Mouse (Mus musculus) stomach, embryonic 15.5 days (tissue): ENCODE data around the gene Eprs. TPM values are rescaled to one million over a fixed set of nuclear protein-coding genes. Genes with fewer than 3 reads are reported as not detected.
A peak's percentile ranks its signal among the peaks of the same experiment; 100 is the strongest.

Source experiments
- ATAC-seq: fragments of 200-750 bp; cut with Nextera tagmentation; 2 replicates; pipeline ENCODE4 v1.8.0; 2017; ENCODE audit warnings: low read depth, moderate number of reproducible peaks, moderate TSS enrichment; ENCODE audit not compliant: insufficient read depth, low FRiP score
- H3K27ac ChIP-seq: fragments of 300-500 bp; sonication (generic); 2 replicates; pipeline ENCODE4 v1.5.1; 2015; ENCODE audit warnings: mild to moderate bottlenecking, inconsistent platforms
- H3K27me3 ChIP-seq: fragments of 300-500 bp; sonication (generic); replicated peaks from 2 replicates; pipeline ENCODE4 v1.6.1; 2015; ENCODE audit warnings: inconsistent platforms
- H3K36me3 ChIP-seq: fragments of 300-500 bp; sonication (generic); 2 replicates; pipeline ENCODE4 v1.6.1; 2015; ENCODE audit warnings: inconsistent platforms
- H3K4me1 ChIP-seq: fragments of 300-500 bp; sonication (generic); 2 replicates; pipeline ENCODE4 v1.6.1; 2015; ENCODE audit warnings: inconsistent platforms
- H3K4me2 ChIP-seq: fragments of 300-500 bp; sonication (generic); 2 replicates; pipeline ENCODE4 v1.6.1; 2015; ENCODE audit warnings: mild to moderate bottlenecking, inconsistent platforms
- H3K4me3 ChIP-seq: fragments of 300-500 bp; sonication (generic); replicated peaks from 2 replicates; pipeline ENCODE4 v1.5.1; 2015; ENCODE audit warnings: inconsistent platforms
- H3K9ac ChIP-seq: fragments of 300-500 bp; sonication (generic); 2 replicates; pipeline ENCODE4 v1.6.1; 2015; ENCODE audit warnings: inconsistent platforms
- H3K9me3 ChIP-seq: fragments of 300-500 bp; sonication (generic); 2 replicates; pipeline ENCODE4 v1.6.1; 2016; ENCODE audit warnings: inconsistent platforms
- WGBS: fragments of 180-500 bp; shearing (Covaris S2); methylation state at CpG from one replicate; pipeline ENCODE4 v1.1.7; 2015; 5-methylcytosine and 5-hydroxymethylcytosine counted together
- polyA plus RNA-seq: library from polyadenylated mRNA; unstranded; fragments of >200 nt; fragmentation: Nextera tagmentation; extraction: Ambion mirVana; gene quantifications from 2 replicates; pipeline ENCODE4 v1.2.1, GENCODE M21; 2015

Gene Eprs
- polyA plus RNA-seq, 1 experiment from 2014 or later: 156 TPM

GRCm38 (mm10) chr1:185363526-185364182, 810 bp downstream of the Eprs start:
- Histone ChIP-seq H3K27me3 (no peaks in the 10 kb centered on the region), H3K9ac (peak overlapping the region; percentile 96), H3K4me3 (peak overlapping the region; percentile 98), H3K36me3 (0 out of 2 replicates have a peak, but pooled peaks cover 5% of the 10 kb centered on the region), H3K4me1 (peaks cover 6% of the 10 kb centered on the region), H3K9me3 (no peaks in the 10 kb centered on the region), H3K4me2 (peak overlapping the region; percentile 75), H3K27ac (peak overlapping the region; percentile 96)
- whole genome bisulfite sequencing: 3% methylated on average over 22 of the region's 22 CpGs
- peak; percentile 54; the same call in 1 of the 2 replicates for ATAC-seq

- Histone ChIP-seq H3K27ac (no peak overlapping the region), H3K4me1 (peaks cover 6% of the 10 kb centered on the region), H3K27me3 (no peaks in the 10 kb centered on the region), H3K9ac (peak overlapping the region; percentile 96; the same call in 1 of the 2 replicates), H3K4me3 (peak overlapping the region; percentile 98), H3K4me2 (peak overlapping the region; percentile 75), H3K36me3 (0 out of 2 replicates have a peak, but pooled peaks cover 5% of the 10 kb centered on the region), H3K9me3 (no peaks in the 10 kb centered on the region)
- ATAC-seq: no peak
- 39% methylated on average over 6 of the region's 6 CpGs for WGBS
Observed at GRCm38 (mm10) chr1:185364183-185364540, 1.3 kb downstream of the Eprs start.

GRCm38 (mm10) chr1:185367383-185367782, 4.5 kb downstream of the Eprs start:
- no peak overlapping the region for H3K4me2 ChIP-seq
- H3K27me3 ChIP-seq: no peaks in the 10 kb centered on the region
- H3K27ac ChIP-seq: no peak overlapping the region
- peaks cover 6% of the 10 kb centered on the region for H3K4me1 ChIP-seq
- no peaks in the 10 kb centered on the region for H3K9me3 ChIP-seq
- H3K36me3 ChIP-seq: peaks cover 19% of the 10 kb centered on the region
- H3K9ac ChIP-seq: no peak overlapping the region
- no peak for ATAC-seq
- H3K4me3 ChIP-seq: no peak overlapping the region
- 79% methylated on average over 6 of the region's 6 CpGs for WGBS

- peaks cover 29% of the 10 kb centered on the region for H3K36me3 ChIP-seq
- 85% methylated on average over 6 of the region's 6 CpGs for WGBS
Observed at GRCm38 (mm10) chr1:185369979-185370378, 7.1 kb downstream of the Eprs start.

GRCm38 (mm10) chr1:185376390-185376789, 13.5 kb downstream of the Eprs start:
- H3K36me3 ChIP-seq: peaks cover 41% of the 10 kb centered on the region

More at GRCm38 (mm10) chr1:185369979-185370378, 7.1 kb downstream of the Eprs start:
- ATAC-seq: no peak; the same call in 1 of the 2 replicates
- Histone ChIP-seq H3K4me3 (no peak overlapping the region), H3K4me1 (no peaks in the 10 kb centered on the region), H3K27ac (no peak overlapping the region), H3K4me2 (no peak overlapping the region), H3K27me3 (no peaks in the 10 kb centered on the region), H3K9me3 (no peaks in the 10 kb centered on the region), H3K9ac (no peak overlapping the region)

GRCm38 (mm10) chr1:185377429-185377828, 14.6 kb downstream of the Eprs start:
- H3K9me3 ChIP-seq: no peaks in the 10 kb centered on the region
- WGBS: 86% methylated on average over 2 of the region's 2 CpGs
- no peak for ATAC-seq
- H3K4me1 ChIP-seq: no peaks in the 10 kb centered on the region
- no peaks in the 10 kb centered on the region for H3K27me3 ChIP-seq
- no peak overlapping the region for H3K9ac ChIP-seq
- H3K36me3 ChIP-seq: peaks cover 44% of the 10 kb centered on the region
- H3K27ac ChIP-seq: no peak overlapping the region
- no peak overlapping the region for H3K4me3 ChIP-seq
- H3K4me2 ChIP-seq: no peak overlapping the region

More at GRCm38 (mm10) chr1:185376390-185376789, 13.5 kb downstream of the Eprs start:
- H3K4me2 ChIP-seq: no peak overlapping the region
- no peaks in the 10 kb centered on the region for H3K27me3 ChIP-seq
- H3K27ac ChIP-seq: no peak overlapping the region
- H3K9me3 ChIP-seq: no peaks in the 10 kb centered on the region
- no peak for ATAC-seq
- no peaks in the 10 kb centered on the region for H3K4me1 ChIP-seq
- H3K4me3 ChIP-seq: no peak overlapping the region
- H3K9ac ChIP-seq: no peak overlapping the region

- H3K4me3 ChIP-seq: no peak overlapping the region
- H3K27me3 ChIP-seq: no peaks in the 10 kb centered on the region
- H3K27ac ChIP-seq: no peak overlapping the region
- 89% methylated on average over 5 of the region's 5 CpGs for WGBS
- peaks cover 52% of the 10 kb centered on the region for H3K36me3 ChIP-seq
- ATAC-seq: no peak
- no peaks in the 10 kb centered on the region for H3K4me1 ChIP-seq
- H3K9me3 ChIP-seq: no peaks in the 10 kb centered on the region
- H3K4me2 ChIP-seq: no peak overlapping the region
- no peak overlapping the region for H3K9ac ChIP-seq
Observed at GRCm38 (mm10) chr1:185401615-185402014, 38.8 kb downstream of the Eprs start.

GRCm38 (mm10) chr1:185404021-185404420, 41.2 kb downstream of the Eprs start:
- no peak overlapping the region for H3K9ac ChIP-seq
- no peak overlapping the region for H3K4me2 ChIP-seq
- no peaks in the 10 kb centered on the region for H3K27me3 ChIP-seq
- no peak for ATAC-seq
- H3K36me3 ChIP-seq: peaks cover 54% of the 10 kb centered on the region
- no peak overlapping the region for H3K27ac ChIP-seq
- H3K4me3 ChIP-seq: no peak overlapping the region
- no peaks in the 10 kb centered on the region for H3K9me3 ChIP-seq
- H3K4me1 ChIP-seq: no peaks in the 10 kb centered on the region
- 38% methylated on average over 2 of the region's 2 CpGs for WGBS

- H3K9ac ChIP-seq: no peak overlapping the region
- no peaks in the 10 kb centered on the region for H3K4me1 ChIP-seq
- no peak overlapping the region for H3K4me2 ChIP-seq
- no peak overlapping the region for H3K4me3 ChIP-seq
- H3K27ac ChIP-seq: no peak overlapping the region
- ATAC-seq: no peak
- H3K27me3 ChIP-seq: no peaks in the 10 kb centered on the region
- peaks cover 61% of the 10 kb centered on the region for H3K36me3 ChIP-seq
- 92% methylated on average over 10 of the region's 10 CpGs for WGBS
- H3K9me3 ChIP-seq: no peaks in the 10 kb centered on the region
Observed at GRCm38 (mm10) chr1:185405921-185406320, 43.1 kb downstream of the Eprs start.

- no peaks in the 10 kb centered on the region for H3K27me3 ChIP-seq
- no peaks in the 10 kb centered on the region for H3K4me1 ChIP-seq
- ATAC-seq: no peak
- H3K4me3 ChIP-seq: no peak overlapping the region
- H3K9ac ChIP-seq: no peak overlapping the region
- no peak overlapping the region for H3K4me2 ChIP-seq
- H3K27ac ChIP-seq: no peak overlapping the region
- H3K36me3 ChIP-seq: peaks cover 54% of the 10 kb centered on the region
- WGBS: 78% methylated on average over 3 of the region's 3 CpGs
- no peaks in the 10 kb centered on the region for H3K9me3 ChIP-seq
Observed at GRCm38 (mm10) chr1:185409831-185410230, 47.0 kb downstream of the Eprs start.

- WGBS: 87% methylated on average over 9 of the region's 9 CpGs
- no peak overlapping the region for H3K4me3 ChIP-seq
- H3K36me3 ChIP-seq: peaks cover 53% of the 10 kb centered on the region
- no peaks in the 10 kb centered on the region for H3K9me3 ChIP-seq
- H3K4me1 ChIP-seq: no peaks in the 10 kb centered on the region
- no peak overlapping the region for H3K4me2 ChIP-seq
- H3K27me3 ChIP-seq: no peaks in the 10 kb centered on the region
- no peak overlapping the region for H3K9ac ChIP-seq
- no peak overlapping the region for H3K27ac ChIP-seq
- no peak for ATAC-seq
Observed at GRCm38 (mm10) chr1:185418011-185418410, 55.2 kb downstream of the Eprs start.

- no peak overlapping the region for H3K27ac ChIP-seq
- H3K9ac ChIP-seq: no peak overlapping the region
- peaks cover 51% of the 10 kb centered on the region for H3K36me3 ChIP-seq
- H3K9me3 ChIP-seq: no peaks in the 10 kb centered on the region
- H3K4me2 ChIP-seq: no peak overlapping the region
- ATAC-seq: no peak
- no peaks in the 10 kb centered on the region for H3K4me1 ChIP-seq
- no peaks in the 10 kb centered on the region for H3K27me3 ChIP-seq
- 96% methylated on average over 5 of the region's 5 CpGs for WGBS
- no peak overlapping the region for H3K4me3 ChIP-seq
Observed at GRCm38 (mm10) chr1:185419805-185420204, 57.0 kb downstream of the Eprs start.
